Mouse (Mus musculus): ENCODE measurements around the gene Smox.
A peak's percentile ranks its signal among the peaks of the same experiment; 100 is the strongest.

The Smox gene

GRCm38 (mm10) chr2:131484182-131484581 is 7.1 kb upstream of the Smox start:
- no peak for DNase-seq (ENCODE audit: extremely low read depth, low read depth, low spot score)

GRCm38 (mm10) chr2:131485126-131485525 is 6.2 kb upstream of the Smox start:
- DNase-seq (ENCODE audit: extremely low read depth, low read depth, low spot score) = no peak

GRCm38 (mm10) chr2:131486046-131486445 is 5.2 kb upstream of the Smox start:
- no peak for DNase-seq (ENCODE audit: extremely low read depth, low read depth, low spot score)

- DNase-seq (ENCODE audit: extremely low read depth, low read depth, low spot score) = no peak
Measured at GRCm38 (mm10) chr2:131487337-131487736, 4.0 kb upstream of the Smox start.

GRCm38 (mm10) chr2:131488261-131488660 is 3.0 kb upstream of the Smox start:
- no peak for DNase-seq (ENCODE audit: extremely low read depth, low read depth, low spot score)

GRCm38 (mm10) chr2:131488870-131489269 is 2.4 kb upstream of the Smox start:
- no peak for DNase-seq (ENCODE audit: extremely low read depth, low read depth, low spot score)

GRCm38 (mm10) chr2:131489591-131489990 is 1.7 kb upstream of the Smox start:
- DNase-seq (ENCODE audit: extremely low read depth, low read depth, low spot score) = no peak

GRCm38 (mm10) chr2:131491707-131492595 is 655 bp downstream of the Smox start:
- no peak for DNase-seq (ENCODE audit: extremely low read depth, low read depth, low spot score)

- DNase-seq (ENCODE audit: extremely low read depth, low read depth, low spot score) = no peak
Measured at GRCm38 (mm10) chr2:131492596-131493139, 1.4 kb downstream of the Smox start.

GRCm38 (mm10) chr2:131493446-131493845 is 2.1 kb downstream of the Smox start:
- no peak for DNase-seq (ENCODE audit: extremely low read depth, low read depth, low spot score)

- no peak for DNase-seq (ENCODE audit: extremely low read depth, low read depth, low spot score)
Measured at GRCm38 (mm10) chr2:131495256-131495655, 4.0 kb downstream of the Smox start.

GRCm38 (mm10) chr2:131496125-131496820 is 5.0 kb downstream of the Smox start:
- no peak for DNase-seq (ENCODE audit: extremely low read depth, low read depth, low spot score)

GRCm38 (mm10) chr2:131497224-131497856 is 6.0 kb downstream of the Smox start:
- no peak for DNase-seq (ENCODE audit: extremely low read depth, low read depth, low spot score)

- no peak for DNase-seq (ENCODE audit: extremely low read depth, low read depth, low spot score)
Measured at GRCm38 (mm10) chr2:131498219-131498618, 6.9 kb downstream of the Smox start.

- DNase-seq (ENCODE audit: extremely low read depth, low read depth, low spot score) = no peak
Measured at GRCm38 (mm10) chr2:131499290-131499845, 8.1 kb downstream of the Smox start.

GRCm38 (mm10) chr2:131501886-131502285 is 10.6 kb downstream of the Smox start:
- no peak for DNase-seq (ENCODE audit: extremely low read depth, low read depth, low spot score)

GRCm38 (mm10) chr2:131502561-131502960 is 11.3 kb downstream of the Smox start:
- DNase-seq (ENCODE audit: extremely low read depth, low read depth, low spot score) = no peak

GRCm38 (mm10) chr2:131505431-131505830 is 14.1 kb downstream of the Smox start:
- DNase-seq (ENCODE audit: extremely low read depth, low read depth, low spot score) = no peak

- DNase-seq (ENCODE audit: extremely low read depth, low read depth, low spot score) = no peak
Measured at GRCm38 (mm10) chr2:131506358-131506757, 15.1 kb downstream of the Smox start.

- DNase-seq (ENCODE audit: extremely low read depth, low read depth, low spot score) = no peak
Measured at GRCm38 (mm10) chr2:131508501-131508900, 17.2 kb downstream of the Smox start.

- peak; percentile 21 for DNase-seq (ENCODE audit: extremely low read depth, low read depth, low spot score)
Measured at GRCm38 (mm10) chr2:131509671-131510313, 18.5 kb downstream of the Smox start.

All from fat pad, adult 2 months (tissue).